Mouse (Mus musculus) stomach, embryonic 14.5 days (tissue): ENCODE results near the gene Ttc41. TPM values are rescaled to one million over a fixed set of nuclear protein-coding genes. Genes with fewer than 3 reads are reported as not detected.
A peak's percentile ranks its signal among the peaks of the same experiment; 100 is the strongest.

Source experiments
- ATAC-seq: fragments of 200-750 bp; cut with Nextera tagmentation; 2 replicates; pipeline ENCODE4 v1.8.0; 2017; ENCODE audit warnings: low read depth, moderate TSS enrichment; ENCODE audit not compliant: insufficient number of reproducible peaks, insufficient read depth, low FRiP score
- H3K27ac ChIP-seq: fragments of 300-500 bp; sonication (generic); 2 replicates; pipeline ENCODE4 v1.5.1; 2014; ENCODE audit warnings: mild to moderate bottlenecking, low read length, moderate library complexity, mixed read lengths
- H3K27me3 ChIP-seq: fragments of 300-500 bp; sonication (generic); 2 replicates; pipeline ENCODE4 v1.6.1; 2014; ENCODE audit warnings: low read length, control low read depth, mixed read lengths; ENCODE audit not compliant: control insufficient read depth, insufficient read depth
- H3K36me3 ChIP-seq: fragments of 300-500 bp; sonication (generic); 2 replicates; pipeline ENCODE4 v1.6.1; 2014; ENCODE audit warnings: mild to moderate bottlenecking, control low read depth, low read length, moderate library complexity, mixed read lengths; ENCODE audit not compliant: control insufficient read depth, insufficient read depth
- H3K4me1 ChIP-seq: fragments of 300-500 bp; sonication (generic); 2 replicates; pipeline ENCODE4 v1.6.1; 2014; ENCODE audit warnings: low read length, control low read depth, mixed read lengths; ENCODE audit not compliant: control insufficient read depth, insufficient read depth
- H3K4me2 ChIP-seq: fragments of 300-500 bp; sonication (generic); replicated peaks from 2 replicates; pipeline ENCODE4 v1.6.1; 2014; ENCODE audit warnings: low read depth, low read length, control low read depth
- H3K4me3 ChIP-seq: fragments of 300-500 bp; sonication (generic); 2 replicates; pipeline ENCODE4 v1.5.1; 2014; ENCODE audit warnings: low read depth, low read length, control low read depth
- H3K9ac ChIP-seq: fragments of 300-500 bp; sonication (generic); replicated peaks from 2 replicates; pipeline ENCODE4 v1.6.1; 2014; ENCODE audit warnings: low read depth, mild to moderate bottlenecking, control low read depth, low read length, moderate library complexity, mixed read lengths
- H3K9me3 ChIP-seq: fragments of 300-500 bp; sonication (generic); 2 replicates; pipeline ENCODE4 v1.6.1; 2016; ENCODE audit warnings: low read depth, low read length, control low read depth; ENCODE audit not compliant: control insufficient read depth
- WGBS: fragments of 180-500 bp; shearing (Covaris S2); extraction: QIAGEN DNeasy Blood & Tissue Kit; methylation state at CpG from one replicate; pipeline ENCODE4 v1.1.7; 2014; 5-methylcytosine and 5-hydroxymethylcytosine counted together
- polyA plus RNA-seq: library from polyadenylated mRNA; unstranded; fragments of >200 nt; fragmentation: Nextera tagmentation; extraction: Ambion mirVana; gene quantifications from 2 replicates; pipeline ENCODE4 v1.2.1, GENCODE M21; 2014

The Ttc41 gene
- polyA plus RNA-seq, 1 experiment from 2014 or later, result 1.8 TPM

GRCm38 (mm10) chr10:86772231-86772631 is 66.6 kb downstream of the Ttc41 start:
- 52% methylated on average over 6 of the region's 6 CpGs for WGBS
- H3K9ac ChIP-seq, result no peak overlapping the region
- H3K4me2 ChIP-seq, result no peak overlapping the region
- H3K27me3 ChIP-seq, result no peaks in the 10 kb centered on the region
- no peaks in the 10 kb centered on the region for H3K9me3 ChIP-seq
- H3K36me3 ChIP-seq, result no peaks in the 10 kb centered on the region
- peaks cover 5% of the 10 kb centered on the region; the same call in 1 of the 2 replicates for H3K4me1 ChIP-seq
- no peak for ATAC-seq
- H3K4me3 ChIP-seq, result no peak overlapping the region
- no peak overlapping the region for H3K27ac ChIP-seq

DNA sequence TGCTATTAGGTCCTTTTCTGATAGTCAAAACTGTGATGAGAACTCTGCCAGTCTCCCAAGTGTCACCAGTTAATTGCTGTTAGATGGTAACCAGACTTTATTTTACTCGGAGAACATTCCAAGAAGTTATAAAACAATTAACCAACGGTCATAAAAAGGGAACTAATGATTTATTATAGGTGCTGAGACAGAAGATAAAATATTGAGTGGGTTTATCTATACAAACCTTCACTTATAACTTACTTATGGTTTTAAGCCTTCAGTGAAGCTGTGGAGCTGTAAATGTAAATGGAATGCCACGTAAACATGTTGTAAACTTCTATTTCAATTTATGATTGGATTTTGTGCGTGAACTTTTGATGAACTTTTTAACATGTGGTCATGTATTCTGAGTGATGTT is 67.7 kb downstream of the Ttc41 start:
- Histone ChIP-seq H3K4me1 (peaks cover 10% of the 10 kb centered on the region), H3K36me3 (no peaks in the 10 kb centered on the region), H3K9me3 (no peaks in the 10 kb centered on the region), H3K4me3 (no peak overlapping the region), H3K4me2 (no peak overlapping the region), H3K9ac (no peak overlapping the region), H3K27me3 (no peaks in the 10 kb centered on the region), H3K27ac (no peak overlapping the region)
- 28% methylated on average over 4 of the region's 4 CpGs for WGBS
- ATAC-seq, result no peak

- no peak overlapping the region for H3K4me2 ChIP-seq
- no peaks in the 10 kb centered on the region for H3K27me3 ChIP-seq
- no peaks in the 10 kb centered on the region for H3K36me3 ChIP-seq
- no peak overlapping the region; the same call in 1 of the 2 replicates for H3K27ac ChIP-seq
- ATAC-seq, result no peak
- peaks cover 8% of the 10 kb centered on the region for H3K4me1 ChIP-seq
- 52% methylated on average over 9 of the region's 9 CpGs for WGBS
- H3K9ac ChIP-seq, result no peak overlapping the region
- no peak overlapping the region for H3K4me3 ChIP-seq
- H3K9me3 ChIP-seq, result no peaks in the 10 kb centered on the region
Measured at GRCm38 (mm10) chr10:86776281-86776680, 70.7 kb downstream of the Ttc41 start.

DNA sequence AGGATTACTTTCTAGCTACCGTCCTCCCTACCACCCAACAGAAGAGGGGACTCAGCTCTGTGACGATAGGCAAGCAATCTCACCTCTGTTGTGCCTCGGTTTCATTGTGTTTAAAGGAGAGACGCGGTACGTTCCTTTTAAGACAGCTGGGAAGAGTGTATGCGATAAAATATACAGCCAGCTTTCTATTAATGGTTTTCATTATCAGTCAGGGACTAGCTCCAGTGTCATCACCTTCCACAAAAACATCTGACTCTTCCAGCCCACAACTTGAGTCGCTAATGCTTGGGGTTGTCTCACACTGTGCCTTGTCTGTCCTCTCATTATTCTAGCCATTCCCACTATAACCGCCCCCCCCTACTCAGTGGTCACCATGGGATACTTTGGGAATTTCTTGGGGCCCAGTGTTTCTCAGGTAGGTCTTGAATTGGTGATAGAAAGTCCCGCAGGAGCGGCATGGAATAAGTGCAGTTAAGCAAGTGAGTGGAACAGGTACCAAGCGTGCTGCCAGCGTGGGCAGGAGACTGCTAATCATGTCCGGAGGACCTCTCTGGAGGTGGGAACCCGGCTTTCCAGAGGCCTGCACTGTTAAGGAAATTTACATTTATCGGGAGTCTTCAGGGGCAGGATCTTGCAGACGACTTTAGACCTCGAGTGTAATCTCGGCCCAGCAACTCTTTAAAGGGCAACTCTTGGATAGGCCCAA is 72.2 kb downstream of the Ttc41 start:
- H3K4me3 ChIP-seq, result peak overlapping the region; percentile 69
- H3K9ac ChIP-seq, result 0 out of 2 replicates have a peak overlapping the region, but pooled peaks have one; percentile 29
- peaks cover 12% of the 10 kb centered on the region for H3K4me1 ChIP-seq
- peak overlapping the region; percentile 44; the same call in 1 of the 2 replicates for H3K27ac ChIP-seq
- H3K36me3 ChIP-seq, result no peaks in the 10 kb centered on the region
- no peaks in the 10 kb centered on the region for H3K27me3 ChIP-seq
- H3K4me2 ChIP-seq, result peak overlapping the region; percentile 96
- no peak for ATAC-seq
- no peaks in the 10 kb centered on the region for H3K9me3 ChIP-seq
- 51% methylated on average over 19 of the region's 19 CpGs for WGBS

DNA sequence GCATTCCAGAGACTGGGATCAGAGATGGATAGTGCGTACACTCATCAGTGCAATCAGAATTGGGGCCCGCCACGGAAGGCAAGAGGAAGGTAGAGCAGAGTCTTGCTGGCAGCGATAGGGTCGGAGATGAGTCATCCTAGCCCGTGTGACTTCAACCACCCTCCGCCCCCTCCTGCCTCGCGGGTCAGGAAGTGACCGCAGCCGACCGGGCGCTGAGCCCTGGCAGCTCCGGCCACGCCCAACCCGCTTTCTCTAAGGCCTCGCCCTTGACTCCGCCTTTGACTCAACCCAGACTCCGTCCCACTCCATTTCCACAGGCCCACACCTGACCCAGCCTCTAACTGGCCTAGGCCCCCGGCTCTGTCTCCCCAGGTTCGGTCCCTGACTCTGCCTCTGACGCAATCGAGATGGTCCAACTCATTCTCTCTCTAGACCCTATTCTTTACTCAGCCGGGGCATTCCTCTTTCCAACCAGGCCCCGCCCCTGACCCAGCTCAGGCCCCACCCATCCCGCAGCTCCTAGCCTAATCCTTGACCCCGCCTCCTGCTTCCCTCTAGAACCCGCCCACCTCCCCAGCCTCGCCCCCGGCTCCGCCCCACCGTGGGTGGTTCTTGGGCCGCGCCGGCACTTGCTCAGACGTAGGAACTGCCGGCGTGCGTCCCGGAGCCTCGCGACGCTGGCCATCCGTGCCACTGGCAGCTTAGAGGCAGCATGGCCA is 72.9 kb downstream of the Ttc41 start, which contains the start of gene Nt5dc3:
TSS of gene Nt5dc3 (plus strand) at position 608 of the 719 bp plus-strand sequence.
- Histone ChIP-seq H3K36me3 (no peaks in the 10 kb centered on the region), H3K9ac (peak within 1 kb of the TSS; percentile 52), H3K9me3 (no peaks in the 10 kb centered on the region), H3K4me3 (peak within 1 kb of the TSS; percentile 69), H3K4me2 (peak within 1 kb of the TSS; percentile 96), H3K27ac (peak within 1 kb of the TSS; percentile 44; the same call in 1 of the 2 replicates), H3K27me3 (no peaks in the 10 kb centered on the region), H3K4me1 (peaks cover 12% of the 10 kb centered on the region)
- ATAC-seq, result peak; percentile 94
- WGBS, result 1% methylated on average over 42 of the region's 44 CpGs

GRCm38 (mm10) chr10:86779117-86779755 is 73.6 kb downstream of the Ttc41 start:
- WGBS, result under 1% methylated on average over 54 of the region's 58 CpGs
- Histone ChIP-seq H3K4me2 (peak overlapping the region; percentile 96), H3K36me3 (no peaks in the 10 kb centered on the region), H3K27me3 (no peaks in the 10 kb centered on the region), H3K4me3 (peak overlapping the region; percentile 69), H3K9me3 (no peaks in the 10 kb centered on the region), H3K27ac (no peak overlapping the region; the same call in 1 of the 2 replicates), H3K9ac (peak overlapping the region; percentile 52; the same call in 1 of the 2 replicates), H3K4me1 (peaks cover 12% of the 10 kb centered on the region)
- ATAC-seq, result peak; percentile 11; the same call in 1 of the 2 replicates

DNA sequence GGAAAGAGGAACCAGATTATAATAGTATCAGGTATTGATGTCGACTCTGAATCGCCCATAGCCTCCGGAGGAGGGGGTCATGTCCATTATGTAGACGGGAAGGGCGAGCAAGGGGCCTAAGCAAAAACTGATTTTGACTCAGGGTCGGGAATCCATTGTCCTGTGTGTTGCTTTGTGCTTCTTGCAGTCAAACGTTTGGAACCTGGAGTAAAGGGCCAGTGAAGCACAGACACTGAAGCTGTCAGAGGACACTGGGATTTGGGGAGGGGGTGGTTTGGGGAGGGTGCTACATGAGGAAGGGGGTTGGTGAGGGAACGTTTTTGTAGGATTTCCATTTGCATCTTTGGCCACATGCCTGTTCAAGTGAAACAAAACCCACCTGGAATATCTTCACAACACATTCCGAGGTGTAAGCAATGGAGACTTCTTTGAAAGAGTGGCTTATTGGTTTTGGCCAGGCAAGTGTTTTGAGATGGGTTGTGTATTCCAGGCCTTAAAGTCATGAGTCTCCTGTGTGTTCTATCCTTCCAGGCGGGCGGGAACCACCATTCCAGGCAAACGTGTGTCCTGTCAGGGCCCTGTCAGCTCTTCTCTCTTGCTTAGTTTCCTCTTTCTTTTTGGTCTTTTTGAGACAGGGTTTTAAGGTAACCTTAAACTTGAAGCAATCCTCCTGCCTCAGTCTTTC is 74.3 kb downstream of the Ttc41 start:
- Histone ChIP-seq H3K27ac (no peak overlapping the region), H3K9me3 (no peaks in the 10 kb centered on the region), H3K27me3 (no peaks in the 10 kb centered on the region), H3K36me3 (no peaks in the 10 kb centered on the region), H3K9ac (peak overlapping the region; percentile 52; the same call in 1 of the 2 replicates), H3K4me3 (peak overlapping the region; percentile 69), H3K4me1 (peaks cover 12% of the 10 kb centered on the region), H3K4me2 (peak overlapping the region; percentile 96)
- no peak for ATAC-seq
- 23% methylated on average over 12 of the region's 12 CpGs for WGBS

DNA sequence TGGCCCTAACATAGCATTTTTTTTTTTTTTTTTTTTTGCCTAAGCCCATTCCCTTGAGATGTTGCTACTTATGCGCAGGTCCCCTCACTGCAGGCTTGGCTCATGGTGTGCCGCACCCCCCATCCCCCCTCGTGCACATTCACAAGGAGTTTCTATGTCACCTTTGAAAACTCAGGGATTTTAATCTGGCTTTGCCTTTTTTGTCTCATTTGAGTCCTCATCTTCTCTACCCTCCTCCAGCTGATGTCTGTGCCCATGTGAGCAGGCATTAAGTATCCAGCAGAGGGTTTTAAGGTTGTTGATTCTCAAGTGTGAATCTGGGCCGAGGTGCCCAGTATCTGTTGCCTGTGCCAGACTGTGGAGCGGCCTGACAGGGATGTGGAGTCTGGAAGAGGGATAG is 76.0 kb downstream of the Ttc41 start:
- H3K4me3 ChIP-seq, result no peak overlapping the region
- no peak overlapping the region for H3K4me2 ChIP-seq
- no peaks in the 10 kb centered on the region for H3K36me3 ChIP-seq
- ATAC-seq, result no peak
- no peak overlapping the region for H3K27ac ChIP-seq
- 50% methylated on average over 5 of the region's 5 CpGs for WGBS
- no peak overlapping the region for H3K9ac ChIP-seq
- peaks cover 10% of the 10 kb centered on the region for H3K4me1 ChIP-seq
- no peaks in the 10 kb centered on the region for H3K9me3 ChIP-seq
- H3K27me3 ChIP-seq, result no peaks in the 10 kb centered on the region
